Mouse (Mus musculus): ENCODE results near the gene D630039A03Rik.
A peak's percentile ranks its signal among the peaks of the same experiment; 100 is the strongest.

The D630039A03Rik gene

GRCm38 (mm10) chr4:57927464-57928205 lies 11.5 kb upstream of the D630039A03Rik start:
- no peak for DNase-seq (ENCODE audit: low spot score in 2 of 2)

GRCm38 (mm10) chr4:57924556-57925071 lies 8.5 kb upstream of the D630039A03Rik start:
- DNase-seq (ENCODE audit: low spot score in 2 of 2), result no peak

GRCm38 (mm10) chr4:57922171-57922570 lies 6.1 kb upstream of the D630039A03Rik start:
- no peak for DNase-seq (ENCODE audit: low spot score in 2 of 2)

GRCm38 (mm10) chr4:57920522-57920921 lies 4.4 kb upstream of the D630039A03Rik start:
- no peak for DNase-seq (ENCODE audit: low spot score in 2 of 2)

GRCm38 (mm10) chr4:57919494-57920423 lies 3.7 kb upstream of the D630039A03Rik start:
- no peak for DNase-seq (ENCODE audit: low spot score in 2 of 2)

GRCm38 (mm10) chr4:57916711-57917110 lies 614 bp upstream of the D630039A03Rik start:
- no peak for DNase-seq (ENCODE audit: low spot score in 2 of 2)

GRCm38 (mm10) chr4:57915216-57915965 lies 706 bp downstream of the D630039A03Rik start:
- DNase-seq (ENCODE audit: low spot score in 2 of 2), result no peak

- no peak for DNase-seq (ENCODE audit: low spot score in 2 of 2)
These were observed 1.6 kb downstream of the D630039A03Rik start for GRCm38 (mm10) chr4:57914193-57915190.

GRCm38 (mm10) chr4:57913021-57913420 lies 3.1 kb downstream of the D630039A03Rik start:
- DNase-seq (ENCODE audit: low spot score in 2 of 2), result no peak

- no peak for DNase-seq (ENCODE audit: low spot score in 2 of 2)
These were observed 7.2 kb downstream of the D630039A03Rik start for GRCm38 (mm10) chr4:57908860-57909259.

GRCm38 (mm10) chr4:57906708-57907107 lies 9.4 kb downstream of the D630039A03Rik start:
- DNase-seq (ENCODE audit: low spot score in 2 of 2), result no peak

- no peak for DNase-seq (ENCODE audit: low spot score in 2 of 2)
These were observed 11.5 kb downstream of the D630039A03Rik start for GRCm38 (mm10) chr4:57904638-57905037.

- DNase-seq (ENCODE audit: low spot score in 2 of 2), result peak; percentile 32 to 65
These were observed 11.9 kb downstream of the D630039A03Rik start for GRCm38 (mm10) chr4:57904211-57904610.

- DNase-seq (ENCODE audit: low spot score in 2 of 2), result no peak
These were observed 13.5 kb downstream of the D630039A03Rik start for GRCm38 (mm10) chr4:57902619-57903018.

GRCm38 (mm10) chr4:57901210-57901609 lies 14.9 kb downstream of the D630039A03Rik start:
- no peak for DNase-seq (ENCODE audit: low spot score in 2 of 2)

GRCm38 (mm10) chr4:57896631-57897030 lies 19.5 kb downstream of the D630039A03Rik start:
- DNase-seq (ENCODE audit: low spot score in 2 of 2), result no peak

- DNase-seq (ENCODE audit: low spot score in 2 of 2), result no peak
These were observed 20.2 kb downstream of the D630039A03Rik start for GRCm38 (mm10) chr4:57895902-57896301.

- no peak for DNase-seq (ENCODE audit: low spot score in 2 of 2)
These were observed 21.0 kb downstream of the D630039A03Rik start for GRCm38 (mm10) chr4:57895140-57895539.

GRCm38 (mm10) chr4:57892001-57892586 lies 24.0 kb downstream of the D630039A03Rik start:
- no peak for DNase-seq (ENCODE audit: low spot score in 2 of 2)

- DNase-seq (ENCODE audit: low spot score in 2 of 2), result no peak
These were observed 26.3 kb downstream of the D630039A03Rik start for GRCm38 (mm10) chr4:57889773-57890172.
